Mouse (Mus musculus): ENCODE measurements around the gene Ppp1r37.

The Ppp1r37 gene

DNA sequence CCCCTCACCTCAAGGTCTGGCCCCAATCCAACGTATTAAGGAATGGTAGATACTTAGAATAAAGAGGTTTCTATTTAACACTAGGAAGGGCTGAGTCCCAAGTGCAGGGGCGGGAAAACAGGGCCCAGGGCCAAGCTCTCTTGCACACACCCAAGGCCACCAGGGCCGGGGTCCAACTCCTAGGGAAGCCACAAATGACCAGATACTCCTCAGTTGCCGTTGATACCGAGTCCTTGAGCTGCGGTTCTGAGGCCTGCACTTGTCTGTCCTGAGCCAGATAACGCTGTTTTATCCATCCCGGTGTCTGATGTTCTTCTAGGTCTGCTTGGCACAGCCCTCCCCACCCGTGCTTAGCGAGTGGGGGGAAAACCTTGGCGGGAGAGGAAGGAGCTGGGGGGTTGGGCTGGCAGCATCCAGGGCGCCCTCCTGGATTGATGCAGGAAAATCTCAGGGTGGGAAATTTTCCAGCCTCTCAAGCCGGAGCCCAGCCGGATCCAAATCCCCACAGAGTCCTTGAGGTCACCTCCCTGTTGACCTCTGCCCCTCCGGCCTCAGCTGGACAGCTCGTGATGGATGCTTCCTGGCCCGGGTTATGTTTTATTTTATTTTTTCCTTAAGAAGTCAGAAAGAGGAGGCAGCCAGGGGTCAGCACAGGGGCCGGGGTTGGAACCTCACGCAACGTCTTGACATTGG lies 67.2 kb downstream of the Ppp1r37 start:
- DNase-seq, result peak; percentile 30

DNA sequence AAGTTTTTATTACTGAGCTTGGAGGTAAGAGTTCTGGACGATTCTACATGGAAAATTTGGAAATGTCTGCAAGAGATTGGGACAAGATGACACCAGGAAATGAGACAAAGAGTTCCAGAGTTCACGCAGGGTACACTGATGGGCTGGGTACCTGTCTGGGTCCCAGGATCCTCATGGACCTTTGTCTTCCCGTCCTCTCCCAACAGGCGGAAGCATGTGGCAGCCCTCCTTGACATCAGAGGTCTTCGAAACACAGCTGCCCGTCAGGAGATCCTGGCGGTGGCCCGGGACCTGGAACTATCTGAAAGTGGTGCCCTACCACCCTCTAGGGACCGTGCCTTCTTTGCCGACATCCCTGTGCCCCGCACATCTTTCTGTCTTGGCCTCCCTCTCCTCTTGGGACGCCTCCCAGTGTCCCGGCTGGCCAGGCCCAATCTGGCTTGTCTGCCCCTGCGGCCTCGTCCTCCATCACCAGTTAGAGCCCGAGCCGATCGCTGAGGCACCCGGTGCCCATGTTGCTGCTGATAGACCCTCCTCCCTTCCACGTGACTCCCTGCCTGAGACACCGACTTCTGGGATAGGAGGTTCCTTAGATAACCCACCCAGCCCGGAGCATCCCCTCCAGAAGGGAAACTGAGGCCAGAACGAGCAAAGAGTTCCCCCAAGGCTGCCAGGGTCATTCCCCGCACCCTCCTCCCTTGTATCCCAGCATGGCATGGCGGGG lies 68.0 kb downstream of the Ppp1r37 start:
- DNase-seq, result no peak

DNA sequence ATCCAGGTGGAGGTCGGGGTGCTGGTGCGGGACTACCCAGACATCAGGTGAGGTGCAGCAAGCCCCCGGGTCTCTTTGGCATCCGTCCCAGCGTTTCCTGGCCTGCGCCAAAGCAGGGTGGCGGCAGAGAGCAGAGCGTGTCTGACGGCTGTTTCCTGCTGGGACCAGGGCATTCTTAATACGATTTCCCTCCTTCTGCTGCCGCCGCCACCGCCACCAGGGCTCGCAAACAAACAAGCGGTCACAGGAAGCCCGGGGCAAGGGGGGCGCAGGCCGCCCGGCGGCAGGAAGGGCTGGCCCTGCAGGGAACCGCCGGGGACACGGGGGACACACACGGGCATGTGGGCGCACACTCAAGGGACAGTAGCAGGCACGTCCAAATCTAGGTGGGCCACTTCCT lies 71.1 kb downstream of the Ppp1r37 start:
- DNase-seq, result peak; percentile 56

DNA sequence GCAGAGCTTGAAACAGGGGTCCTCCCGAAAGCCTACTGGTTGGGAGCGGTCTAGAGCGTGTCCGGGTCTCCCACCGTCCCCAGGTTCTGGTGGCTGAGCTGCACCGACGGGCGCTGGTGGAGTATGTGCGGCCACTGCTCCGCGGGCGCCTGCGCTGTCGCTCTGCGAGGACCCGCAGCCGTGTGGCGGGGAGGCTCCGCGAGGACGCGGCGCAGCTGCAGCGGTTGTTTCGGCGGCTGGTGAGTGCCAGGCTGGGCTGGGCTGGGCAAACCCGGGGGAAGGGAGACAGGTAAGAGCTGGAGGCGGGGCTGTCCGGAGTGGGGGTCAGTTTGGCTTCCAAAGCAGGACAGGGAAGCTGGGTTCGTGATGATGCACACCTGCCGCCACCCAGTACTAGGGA lies 73.4 kb downstream of the Ppp1r37 start:
- peak; percentile 47 for DNase-seq

DNA sequence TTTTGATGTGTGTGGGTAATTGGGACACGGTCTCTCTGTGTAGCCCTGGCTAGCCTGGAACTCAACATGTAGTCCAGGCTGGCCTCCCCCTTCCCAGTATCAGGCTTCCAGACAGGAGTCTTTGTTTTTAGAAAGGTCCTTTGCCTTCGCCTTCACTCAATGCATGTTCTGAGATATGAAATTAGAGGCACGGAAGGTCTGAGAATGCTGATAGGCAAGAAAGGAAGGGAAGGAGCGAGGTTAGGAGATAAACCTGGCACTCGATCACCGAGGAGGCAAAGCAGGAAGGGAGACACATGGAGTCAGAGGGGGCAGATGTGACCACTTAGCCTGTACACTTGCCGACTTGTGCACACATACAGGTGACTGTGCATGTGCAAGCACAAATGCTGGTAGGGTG lies 76.3 kb downstream of the Ppp1r37 start:
- no peak for DNase-seq

DNA sequence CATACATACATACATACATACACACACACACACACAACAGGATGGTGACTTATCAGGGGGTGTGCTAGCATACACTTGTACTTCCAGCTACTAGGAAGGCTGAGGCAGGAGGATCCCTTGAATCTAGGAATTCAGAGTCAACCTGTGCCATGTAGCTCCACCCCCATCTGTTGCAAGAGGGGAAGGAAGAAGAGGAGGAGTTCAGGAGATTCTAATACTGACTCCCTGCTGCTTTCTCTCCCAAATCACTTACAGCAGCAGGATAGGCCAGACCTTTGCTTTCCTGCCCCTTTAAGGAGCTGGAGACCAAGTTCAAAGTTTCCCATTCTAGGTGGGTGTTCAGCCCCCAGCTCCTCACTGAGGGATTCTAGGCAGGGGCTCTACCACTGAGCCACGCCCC lies 77.4 kb downstream of the Ppp1r37 start:
- no peak for DNase-seq

DNA sequence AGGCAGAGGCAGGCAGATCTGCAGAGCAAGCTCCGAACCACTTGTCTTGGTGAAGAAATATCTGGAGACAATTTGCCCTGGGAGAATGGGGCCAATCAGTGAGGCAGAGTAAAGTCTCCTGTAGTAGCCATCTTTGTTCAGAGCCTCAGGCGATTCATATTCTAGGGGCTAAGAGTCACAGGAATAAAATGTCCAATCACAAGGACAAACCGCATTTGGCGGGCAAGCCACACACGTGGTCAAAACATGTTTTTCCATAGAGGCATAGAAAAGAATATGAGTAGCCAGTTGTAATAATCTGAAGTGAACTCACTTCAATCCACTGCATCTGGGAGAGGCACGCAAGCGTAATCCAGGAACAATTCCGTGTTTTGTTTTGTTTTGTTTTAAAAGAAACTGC lies 79.6 kb downstream of the Ppp1r37 start:
- no peak for DNase-seq
